Mouse (Mus musculus) c-Kit-positive CD71-positive TER-119-positive erythroid progenitor cells, embryonic 14.5 days (primary cell): ENCODE results near the gene Zfr2.

Experiments
- DNase-seq: peaks from one replicate; pipeline ENCODE4 v3.0.0-alpha.2; 2013; ENCODE audit warnings: low spot score

Zfr2 gene

DNA sequence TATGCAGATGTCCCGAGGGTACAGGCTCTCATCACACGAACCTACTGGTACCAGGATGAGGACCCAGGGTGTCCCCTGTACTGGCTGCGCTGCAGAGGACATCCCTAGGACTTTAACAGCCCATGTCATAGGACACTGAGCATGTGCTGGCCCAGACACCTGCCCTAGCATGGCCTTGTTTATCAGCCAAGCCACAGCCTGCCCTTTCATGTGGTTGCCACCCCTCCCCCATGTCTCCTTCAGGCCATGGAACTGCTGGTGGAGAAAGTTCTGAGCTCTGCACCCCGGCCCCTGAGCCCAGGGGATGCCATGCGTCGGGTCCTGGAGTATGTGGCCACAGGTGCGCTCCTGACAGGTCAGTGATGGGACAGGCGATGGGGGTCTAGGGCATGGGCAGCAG lies 16.5 kb downstream of the Zfr2 start:
- DNase-seq = no peak

DNA sequence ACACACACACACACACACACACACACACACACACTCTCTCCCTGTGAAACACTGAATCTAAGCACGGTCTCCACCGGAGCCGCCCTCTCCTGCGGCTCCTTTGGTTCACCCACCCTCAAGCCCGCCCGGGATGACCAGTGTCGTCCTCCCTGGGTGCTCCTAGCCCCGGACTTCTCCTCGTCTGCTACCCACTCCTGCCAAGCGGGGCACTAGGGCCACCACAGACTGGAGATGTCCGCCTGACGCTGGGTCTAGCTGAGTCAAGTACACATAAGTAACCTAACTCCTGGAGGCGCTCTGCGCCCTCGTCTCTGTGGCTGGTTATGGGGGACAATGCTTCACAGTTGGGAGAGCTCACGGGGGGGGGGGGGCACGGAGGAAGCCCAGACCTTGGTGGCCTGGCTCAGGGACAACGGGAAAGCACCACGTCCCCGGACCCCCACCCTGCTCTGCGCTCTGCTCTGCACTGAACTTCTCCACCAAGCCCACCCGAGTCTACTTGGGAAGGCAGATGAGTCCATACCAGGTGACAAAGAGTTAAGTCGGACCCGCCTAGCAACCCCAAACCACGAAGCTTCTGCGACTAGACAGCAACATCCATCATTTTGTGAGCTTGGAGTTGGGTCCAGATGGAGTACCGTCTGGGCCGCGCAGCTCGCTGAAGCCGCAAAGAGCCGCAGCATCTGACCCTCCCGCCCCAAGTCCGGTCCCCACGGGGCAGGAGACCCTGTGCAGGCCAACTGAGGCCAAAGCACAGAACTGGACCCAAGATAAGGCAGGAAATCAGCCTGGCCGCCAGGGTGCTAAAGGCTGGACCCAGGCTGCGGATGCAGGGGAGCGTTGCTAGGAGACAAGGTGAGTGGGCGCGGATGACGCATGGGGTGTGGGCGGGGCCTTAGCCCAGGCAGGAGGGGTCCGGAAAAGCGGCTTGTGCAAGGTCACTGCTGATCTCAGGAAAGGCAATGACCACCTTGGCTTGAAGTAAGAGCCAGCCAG lies 19.8 kb downstream of the Zfr2 start, which contains the start of gene Matk:
TSS of gene Matk (plus strand) at position 512 of the 996 bp plus-strand sequence.
- no peak for DNase-seq

DNA sequence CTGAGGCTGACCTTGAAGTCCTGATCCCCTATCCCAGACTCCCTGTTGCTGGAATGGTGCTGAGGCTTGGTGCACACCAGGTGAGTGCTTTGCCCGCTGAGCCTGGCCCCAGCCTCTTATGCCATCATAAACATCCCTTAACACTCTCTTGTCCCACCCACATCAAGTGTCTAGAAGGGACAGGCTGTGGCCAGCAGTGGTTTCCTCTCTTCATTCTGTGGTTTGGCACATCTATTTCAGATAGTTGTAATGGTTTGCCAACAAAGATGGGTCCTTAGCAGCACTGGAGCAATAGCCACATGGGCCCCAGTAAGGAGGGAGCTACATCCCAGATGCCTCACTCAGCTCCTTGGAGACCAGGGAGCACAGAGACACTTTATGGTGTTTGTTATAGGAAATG lies 21.9 kb downstream of the Zfr2 start:
- DNase-seq = no peak

DNA sequence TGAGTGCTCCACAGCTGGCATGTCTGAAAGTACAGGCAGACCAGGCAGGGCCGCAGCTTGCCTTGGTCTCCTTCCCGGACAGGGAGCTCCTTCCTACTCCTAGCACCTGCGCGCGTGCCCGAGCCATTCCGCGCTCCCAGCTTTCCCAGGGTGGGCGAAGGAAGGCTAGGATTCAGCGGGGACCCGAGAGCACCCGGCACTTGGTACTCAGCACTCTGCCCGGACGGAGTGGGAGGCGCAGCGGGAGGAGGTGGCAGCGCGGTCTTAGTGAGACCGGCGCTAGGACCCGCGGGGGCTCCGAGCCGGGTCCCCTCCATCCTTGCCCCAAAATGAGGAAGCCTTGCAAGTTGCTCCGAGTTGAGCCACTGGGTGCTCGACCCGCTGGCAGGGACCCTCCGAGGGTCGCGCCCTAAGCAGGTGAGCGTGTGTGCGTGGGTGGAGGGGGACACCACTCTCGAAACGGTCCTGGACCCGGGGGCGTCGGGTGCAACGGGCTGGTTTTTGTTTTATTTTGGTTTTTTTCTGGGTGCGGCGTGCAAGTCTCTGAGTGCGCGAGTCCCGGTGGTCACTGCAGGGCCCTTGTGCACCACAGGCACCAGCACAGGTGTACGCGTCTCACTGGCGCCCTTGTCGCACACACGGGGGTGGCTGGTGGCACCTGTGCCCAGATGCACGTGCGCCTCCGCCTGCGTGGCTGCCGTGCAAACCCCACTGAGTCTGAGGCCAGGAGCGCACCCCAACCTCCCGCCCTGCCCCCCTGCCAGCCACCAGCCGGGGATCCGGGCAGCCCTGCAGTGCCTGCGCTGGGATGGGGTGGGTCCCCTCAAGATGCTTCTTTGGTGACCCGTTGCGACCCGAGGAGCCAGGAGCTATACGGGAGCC lies 24.4 kb downstream of the Zfr2 start:
- DNase-seq = no peak

DNA sequence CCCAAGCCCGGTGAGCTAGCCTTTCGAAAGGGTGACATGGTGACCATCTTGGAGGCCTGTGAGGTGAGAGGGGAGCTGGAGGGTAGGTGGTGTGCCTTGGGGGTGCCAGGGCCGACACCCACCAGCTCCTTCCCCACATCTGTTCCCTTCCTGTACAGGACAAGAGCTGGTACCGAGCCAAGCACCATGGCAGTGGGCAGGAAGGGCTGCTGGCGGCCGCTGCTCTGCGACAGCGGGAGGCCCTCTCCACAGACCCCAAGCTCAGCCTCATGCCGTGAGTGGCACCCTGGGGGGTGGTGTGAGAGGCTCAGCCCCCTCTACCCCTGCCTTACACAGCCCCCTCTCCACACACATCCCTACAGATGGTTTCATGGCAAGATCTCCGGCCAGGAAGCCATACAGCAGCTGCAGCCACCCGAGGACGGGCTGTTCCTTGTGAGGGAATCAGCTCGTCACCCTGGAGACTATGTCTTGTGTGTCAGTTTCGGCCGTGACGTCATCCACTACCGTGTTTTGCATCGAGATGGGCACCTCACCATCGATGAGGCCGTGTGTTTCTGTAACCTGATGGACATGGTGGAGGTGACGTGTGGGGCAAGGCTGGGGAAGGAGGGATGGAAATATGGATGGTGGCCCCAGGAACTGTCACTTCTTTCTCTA lies 26.4 kb downstream of the Zfr2 start:
- no peak for DNase-seq

DNA sequence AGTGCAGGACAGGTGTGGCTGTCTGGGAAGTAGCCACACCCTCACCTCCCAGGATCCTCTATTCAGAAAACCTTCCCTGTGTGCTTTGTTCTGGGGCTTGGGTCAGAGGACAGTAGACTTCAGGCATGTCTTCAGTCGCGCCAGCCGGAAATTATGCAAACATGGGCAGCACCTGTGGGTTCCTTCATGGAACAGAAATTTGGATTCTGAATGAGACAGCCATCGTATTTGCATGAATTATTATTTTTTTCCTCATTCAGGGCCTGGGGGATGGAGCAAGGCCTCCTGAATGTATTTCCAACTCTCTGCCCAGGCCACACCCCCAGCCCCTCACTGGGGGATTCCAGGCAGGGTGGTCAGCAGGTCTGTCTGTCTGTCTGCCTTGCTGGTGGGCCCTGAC lies 28.1 kb downstream of the Zfr2 start:
- DNase-seq = no peak

DNA sequence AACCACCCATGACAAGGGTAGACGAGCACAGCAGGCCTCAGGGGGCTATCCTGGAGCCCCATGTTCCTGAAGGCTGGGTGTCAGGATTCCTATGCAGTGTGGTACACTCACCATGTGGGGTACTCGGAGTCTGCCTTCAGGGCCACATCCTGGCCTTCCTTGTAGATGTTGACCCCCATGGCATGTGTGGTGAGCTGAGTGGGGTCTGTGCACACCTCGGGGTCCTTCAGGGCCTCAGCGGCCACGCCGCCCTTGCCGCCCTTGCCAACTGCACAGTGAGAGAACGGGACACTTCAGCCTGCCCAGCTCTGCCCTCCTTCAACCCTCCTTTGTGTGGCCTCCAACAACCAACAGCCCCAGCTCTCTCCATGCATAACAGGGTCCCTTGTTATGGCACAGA lies 32.6 kb downstream of the Zfr2 start:
- DNase-seq = no peak

DNA sequence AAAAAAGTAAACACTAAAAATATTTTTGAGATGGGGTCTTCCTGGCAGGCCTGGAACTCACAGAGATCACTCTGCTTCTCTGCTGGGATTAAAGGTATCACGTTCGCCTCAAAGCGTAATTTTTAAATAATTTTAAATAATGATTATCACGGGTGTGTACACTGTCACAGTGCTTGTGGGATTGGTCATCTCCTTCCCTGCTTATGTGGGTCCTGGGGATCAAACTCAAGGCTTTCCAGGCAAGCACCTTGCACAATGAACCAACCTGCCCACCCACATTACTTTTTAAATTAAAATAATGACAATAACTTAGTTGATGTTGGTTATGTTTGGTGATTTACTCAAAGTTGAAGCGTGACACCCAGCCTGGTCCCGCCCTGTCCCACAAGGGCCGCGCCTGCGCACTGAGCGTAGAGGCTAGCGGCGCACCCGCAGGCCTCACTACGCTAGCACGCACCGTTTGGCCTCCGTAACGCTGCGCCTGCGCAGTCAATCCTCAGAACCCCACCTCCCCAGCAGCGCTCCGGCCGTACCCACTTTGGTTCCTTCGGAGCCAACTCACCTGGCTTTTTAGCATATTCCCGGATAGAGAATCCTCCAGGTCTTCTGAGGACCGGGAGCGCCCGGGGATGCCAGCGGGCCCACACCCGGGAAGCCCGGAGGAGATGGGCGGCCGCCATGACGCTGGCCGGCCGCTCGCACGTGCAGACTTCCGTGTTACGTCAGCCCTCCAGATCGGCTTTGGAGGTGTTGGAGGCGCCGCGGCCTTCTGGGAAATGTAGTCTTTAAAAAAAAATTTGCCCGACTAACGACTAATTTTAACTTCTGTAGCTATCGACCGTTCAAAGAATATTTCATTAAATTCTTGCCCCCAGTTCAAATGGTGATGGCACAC lies 33.5 kb downstream of the Zfr2 start, which contains the start of the genes Mrpl54 and Apba3:
TSS of gene Mrpl54 (minus strand) at position 724 of the 895 bp plus-strand sequence.
TSS of gene Apba3 (plus strand) at position 750 of the 895 bp plus-strand sequence.
- peak; percentile 96 for DNase-seq

DNA sequence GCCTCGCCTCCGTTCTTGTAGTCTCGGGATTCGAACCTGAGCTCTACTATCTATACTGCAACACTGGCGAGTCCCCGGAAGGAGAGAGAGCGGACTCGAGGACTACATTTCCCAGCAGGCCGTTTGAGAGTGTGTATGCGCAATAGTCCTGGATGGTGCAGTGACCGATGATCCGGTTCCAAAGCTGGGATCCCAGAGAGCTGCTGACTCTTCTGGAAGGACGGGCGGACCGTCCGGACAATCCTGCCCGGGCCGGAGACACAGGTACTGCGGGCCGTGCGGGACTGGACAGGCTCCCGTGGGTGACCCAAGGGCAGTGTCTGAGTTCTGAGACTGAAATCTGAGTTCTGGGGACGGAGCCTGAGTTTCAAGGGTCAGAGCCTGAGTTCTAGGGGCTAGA lies 35.1 kb downstream of the Zfr2 start:
- DNase-seq = peak; percentile 74

DNA sequence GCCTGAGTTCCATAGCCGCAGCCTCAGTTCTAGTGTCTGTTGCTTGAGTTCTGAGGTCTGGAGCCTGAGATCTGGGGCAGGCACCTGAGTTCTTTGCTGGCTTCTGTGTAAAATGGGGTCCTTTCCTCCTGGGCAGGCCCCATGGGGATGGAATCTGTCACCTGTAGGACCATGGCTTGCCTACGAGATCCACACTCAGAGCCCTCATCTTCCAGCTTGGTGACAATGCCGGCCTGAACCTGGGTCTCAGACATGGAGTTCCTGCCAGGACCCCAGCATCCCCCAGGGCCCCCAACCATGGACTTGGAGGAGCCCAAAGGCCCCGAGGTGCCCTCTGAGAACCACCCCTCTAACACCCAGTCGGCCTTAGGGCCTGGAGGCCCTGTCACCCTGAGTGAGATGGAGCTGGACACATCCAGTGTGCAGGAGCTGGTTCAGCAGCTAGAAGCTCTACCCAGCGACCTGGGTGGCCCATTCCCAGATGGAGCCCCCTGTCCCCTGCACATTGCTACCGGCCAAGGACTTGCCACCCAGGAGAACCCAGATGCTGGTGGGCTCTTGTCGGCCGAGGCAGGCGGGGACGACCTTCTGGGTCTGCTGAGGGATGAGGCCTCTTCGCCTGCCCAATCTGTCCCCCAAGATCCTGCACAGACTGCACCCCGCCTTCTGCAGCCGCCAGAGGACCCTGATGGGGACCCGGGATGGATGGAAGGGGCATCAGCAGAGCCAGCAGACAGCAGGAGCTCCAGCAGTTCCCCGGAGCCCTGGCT lies 35.9 kb downstream of the Zfr2 start:
- no peak for DNase-seq

DNA sequence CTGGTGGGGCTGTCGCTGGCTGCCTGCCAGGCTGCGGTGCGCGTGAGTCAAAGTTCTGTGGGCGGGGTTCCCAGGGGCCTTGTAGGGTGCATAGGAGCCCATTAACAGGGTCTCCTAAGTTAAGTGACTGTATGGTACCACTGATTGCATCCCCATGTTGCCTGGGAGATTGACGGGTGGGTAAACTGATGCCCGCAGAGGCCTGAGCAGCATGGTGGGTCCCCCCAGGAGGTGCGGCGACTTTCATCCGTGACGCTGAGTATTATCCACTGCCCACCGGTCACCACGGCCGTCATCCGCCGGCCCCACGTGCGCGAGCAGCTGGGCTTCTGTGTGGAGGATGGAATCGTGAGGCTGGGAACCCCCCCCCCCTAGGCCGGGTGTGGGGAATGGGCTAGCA lies 39.4 kb downstream of the Zfr2 start:
- DNase-seq = no peak

DNA sequence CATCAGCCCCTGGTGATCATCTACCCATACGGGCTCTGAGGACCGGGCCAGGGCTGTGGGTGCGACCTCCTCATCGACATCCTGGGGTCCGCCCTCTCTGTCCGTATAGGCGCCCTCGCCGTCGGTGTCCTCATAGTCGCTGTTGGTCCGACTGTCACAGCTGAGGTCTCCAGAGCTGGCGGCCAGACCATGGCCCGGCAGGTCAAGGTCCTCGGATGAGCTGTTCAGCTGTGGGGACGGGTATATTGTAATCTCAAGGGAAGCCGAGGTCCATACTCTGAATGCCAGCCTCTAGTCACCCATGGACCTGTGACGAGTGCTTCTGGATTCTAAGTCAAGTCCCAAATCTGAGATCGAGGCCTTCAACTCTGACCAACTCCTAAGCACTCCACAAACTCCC lies 40.9 kb downstream of the Zfr2 start:
- no peak for DNase-seq

DNA sequence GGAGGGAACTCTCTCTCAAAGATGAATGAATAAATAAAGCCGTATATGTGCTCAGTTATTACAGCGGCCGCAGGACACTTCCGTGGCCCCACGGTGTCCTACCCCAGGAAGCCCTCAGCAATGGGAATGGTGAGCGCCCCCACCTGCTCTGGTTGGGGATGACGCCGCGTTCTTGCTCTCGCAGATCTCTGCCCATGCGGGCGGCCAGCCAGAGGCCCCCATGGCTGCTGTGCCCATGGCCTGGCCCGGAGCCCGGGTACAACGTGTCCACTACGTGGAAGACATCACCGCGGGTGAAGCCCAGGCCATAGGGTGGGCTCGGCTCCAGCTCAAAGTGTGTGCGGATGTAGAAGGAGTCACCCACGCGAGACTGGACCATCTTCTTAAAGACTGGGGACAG lies 44.7 kb downstream of the Zfr2 start:
- no peak for DNase-seq

DNA sequence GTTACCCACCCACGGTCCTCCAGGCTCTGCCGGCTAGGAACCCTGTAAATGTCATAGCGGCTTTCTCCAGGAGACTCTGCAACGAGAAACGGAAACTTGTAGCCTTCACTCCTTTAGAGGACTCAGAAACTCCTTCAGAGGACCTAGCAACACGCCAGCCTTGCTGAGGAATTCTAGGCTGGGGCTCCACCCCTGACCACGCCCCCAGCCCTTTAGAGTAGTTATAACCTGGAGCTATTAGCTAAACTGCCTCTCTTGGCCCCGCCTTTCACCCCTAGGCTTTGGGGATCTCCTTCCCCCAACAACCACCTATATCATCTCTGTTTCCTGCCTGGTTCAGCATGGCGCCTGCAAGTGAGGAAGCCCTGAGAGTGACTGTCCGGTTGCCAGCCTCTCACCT lies 46.5 kb downstream of the Zfr2 start:
- no peak for DNase-seq

DNA sequence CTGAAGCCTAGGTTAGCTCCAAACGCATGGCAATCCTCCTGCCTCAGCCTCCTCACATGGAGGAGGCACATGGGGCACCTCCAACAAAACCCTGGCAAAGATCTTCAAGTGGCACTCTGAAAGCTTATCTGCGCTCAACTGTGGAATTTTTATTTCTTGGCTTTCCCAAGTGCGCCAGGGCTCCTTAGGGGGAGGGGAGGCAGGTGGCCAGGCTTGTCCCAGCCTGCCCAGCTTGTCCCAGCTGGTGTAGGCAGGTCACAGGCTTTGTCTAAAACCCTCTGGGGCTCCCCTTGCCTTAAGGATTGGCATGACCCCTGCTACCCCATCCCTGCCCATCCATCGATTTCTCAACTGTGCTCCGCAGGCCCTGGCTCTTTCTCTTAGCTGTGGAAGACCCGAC lies 51.2 kb downstream of the Zfr2 start:
- DNase-seq = no peak

DNA sequence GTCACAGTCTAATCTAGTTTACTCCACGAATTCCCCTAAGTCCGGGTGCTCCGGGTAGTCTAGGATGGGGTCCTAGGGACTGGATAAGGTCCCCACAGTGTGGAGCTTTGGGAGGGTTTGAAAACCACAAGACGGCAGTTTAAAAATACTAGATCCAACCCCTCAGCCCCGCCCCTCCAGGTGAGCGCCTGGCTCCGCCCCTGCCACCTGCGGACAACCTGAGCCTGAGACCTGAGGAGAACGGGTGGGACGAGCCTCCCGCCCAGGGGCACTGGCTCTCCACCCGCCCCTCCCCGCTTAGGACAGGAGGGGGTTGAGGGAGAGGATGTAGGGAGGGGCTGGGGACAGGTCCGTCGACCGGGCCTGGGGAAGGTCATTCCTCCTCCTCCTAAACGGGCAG lies 51.8 kb downstream of the Zfr2 start:
- DNase-seq = no peak

DNA sequence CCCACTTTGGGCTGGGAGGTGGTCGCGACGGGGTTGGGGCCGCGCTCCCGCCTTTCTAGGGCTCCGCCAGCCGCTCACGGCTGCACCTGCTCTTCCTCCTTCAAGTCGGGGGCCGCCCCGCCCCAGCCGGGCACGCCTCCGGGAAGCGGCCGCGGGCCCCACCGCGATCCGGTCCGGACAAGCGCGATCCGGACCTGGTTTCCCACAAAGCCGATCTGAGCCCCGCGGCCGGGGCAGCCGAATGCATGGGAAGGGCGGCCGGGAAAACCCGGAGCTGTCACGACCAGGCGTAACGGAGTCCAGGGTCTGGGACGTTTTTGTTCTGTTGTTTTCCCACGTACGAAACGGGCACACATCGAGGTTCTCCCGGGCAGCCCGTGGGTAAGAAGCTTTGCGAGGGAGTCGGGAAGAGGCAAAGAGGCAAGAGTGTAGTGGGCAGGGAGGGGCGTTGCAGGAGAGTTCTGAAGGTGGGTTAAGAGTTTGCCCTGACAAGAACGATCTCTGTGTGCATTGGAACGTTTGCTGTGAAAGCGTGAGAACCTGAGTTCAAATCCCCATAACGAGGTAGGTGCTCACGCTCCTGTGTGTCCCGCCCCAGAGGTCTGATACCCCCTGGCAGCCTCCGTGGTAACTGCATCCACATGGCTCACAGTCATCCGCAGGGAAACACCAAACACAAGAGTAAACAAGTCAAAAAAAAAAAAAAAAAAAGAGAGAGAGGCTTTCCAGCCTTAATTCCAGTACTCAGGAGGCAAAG lies 52.9 kb downstream of the Zfr2 start:
- peak; percentile 84 for DNase-seq

DNA sequence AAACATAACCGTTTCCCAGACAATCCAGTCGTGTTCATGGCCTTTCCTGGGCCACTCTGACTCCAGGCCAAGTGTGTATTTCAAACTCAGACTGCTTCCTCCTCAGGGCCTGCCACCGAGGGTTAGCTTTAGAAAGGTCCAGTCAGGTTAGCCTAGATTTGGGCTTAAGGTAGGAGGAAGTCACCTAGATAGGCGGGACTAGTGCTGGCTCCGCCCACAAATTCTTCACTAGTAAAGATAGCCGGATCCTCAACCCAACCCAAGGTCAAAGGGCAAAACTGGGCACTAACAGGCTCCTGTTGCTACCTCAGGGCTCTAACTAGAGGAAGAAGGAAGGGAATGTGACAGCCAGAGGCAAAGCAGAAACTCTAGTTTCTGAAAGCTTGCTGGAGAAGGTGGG lies 53.6 kb downstream of the Zfr2 start:
- no peak for DNase-seq

DNA sequence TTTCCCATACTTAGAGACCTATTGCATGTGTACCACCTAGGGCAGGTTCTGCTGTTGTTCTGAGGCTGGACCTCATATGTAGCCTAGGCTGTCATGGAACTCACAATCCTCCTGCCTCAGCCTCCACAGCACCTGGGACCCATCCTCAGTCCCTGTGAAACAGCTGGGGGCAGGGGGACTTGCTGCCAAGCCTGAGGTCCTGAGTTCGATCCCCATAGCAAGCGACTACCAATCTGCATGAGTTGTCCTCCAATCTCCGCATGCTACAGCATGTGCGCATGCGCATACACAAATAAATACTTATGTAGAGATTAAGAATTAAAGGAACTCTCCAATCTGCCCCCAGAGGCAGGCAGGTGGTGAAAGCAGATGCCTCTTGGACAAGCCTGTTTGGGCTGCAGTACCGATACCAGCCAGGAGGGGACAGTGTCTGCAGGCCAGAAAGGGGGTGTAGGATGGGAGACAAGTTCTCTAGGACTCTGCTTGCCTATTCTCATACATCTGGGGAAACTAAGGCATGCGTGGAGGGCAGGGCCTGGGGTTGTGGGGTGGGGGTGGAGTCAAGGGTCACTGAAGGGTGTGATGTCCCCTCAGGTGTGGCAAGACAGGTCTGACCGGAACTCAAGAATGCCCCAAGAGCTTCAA lies 54.7 kb downstream of the Zfr2 start:
- peak; percentile 70 for DNase-seq
